Mouse (Mus musculus) mouse embryonic stem cell (cell line): ENCODE data around the gene Zfp764.

Source experiments
- in situ Hi-C, 2 experiments: fragments of 300-500 bp; cut with MboI; formaldehyde crosslinking; loops; 1 replicate in 1 of 2; 3 replicates in 1 of 2; pipeline ENCODE4 v1.14.3; 2019 to 2020; ENCODE audit warnings: low sequenced_read_pairs in 2 of 2, low pct_unique_long_range_greater_than_20kb in 1 of 2, mixed read lengths in 1 of 2; ENCODE audit not compliant: unreplicated experiment in 1 of 2

Zfp764 gene

GRCm38 (mm10) chr7:127358472-127358871, 48.1 kb downstream of the Zfp764 start:
- in situ Hi-C loops = no loop called here

- in situ Hi-C loops = no loop called here
These were observed 48.8 kb downstream of the Zfp764 start for GRCm38 (mm10) chr7:127357871-127358270.

- in situ Hi-C loops = no loop called here
These were observed 50.8 kb downstream of the Zfp764 start for GRCm38 (mm10) chr7:127355796-127356195.
